Mouse (Mus musculus) heart, adult 2 months (tissue): ENCODE measurements around the gene Soga3.

Experiments
- CTCF ChIP-seq: fragments of 200-600 bp; IDR thresholded peaks from 2 replicates; pipeline ENCODE4 v1.8.1; 2022; ENCODE audit warnings: antibody characterized with exemption, mild to moderate bottlenecking, moderate library complexity
- EP300 ChIP-seq: fragments of 200-500 bp; IDR thresholded peaks from 2 replicates; pipeline ENCODE4 v1.6.1; 2011; ENCODE audit warnings: low read depth, low read length, control low read depth; ENCODE audit not compliant: insufficient read depth
- POLR2A ChIP-seq: fragments of 200-500 bp; IDR thresholded peaks from 2 replicates; pipeline ENCODE4 v1.6.1; 2011; ENCODE audit warnings: mild to moderate bottlenecking, low read depth, low read length, control low read depth; ENCODE audit not compliant: insufficient read depth

GRCm38 (mm10) chr10:29178003-29178402 lies 34.4 kb downstream of the Soga3 start:
- TF ChIP-seq CTCF, result no peak
- no peak for TF ChIP-seq POLR2A
- TF ChIP-seq EP300, result no peak
